Mouse (Mus musculus): ENCODE results near the gene Ryr1. TPM values are rescaled to one million over a fixed set of nuclear protein-coding genes. Genes with fewer than 3 reads are reported as not detected.
"Not testable (repeated sequence)": the region's sequence is repeated elsewhere in the genome, so short reads cannot be mapped to it uniquely, and the experiment has no call there.

The Ryr1 gene
- polyA plus RNA-seq, 1 experiment from 2014 or later, result 5.0 TPM

GRCm38 (mm10) chr7:29076977-29077376 is 48.0 kb downstream of the Ryr1 start:
- no peaks in the 10 kb centered on the region for H3K9me3 ChIP-seq (replicated peaks; ENCODE audit: control insufficient read depth, low read length)
- 78% methylated on average over 9 of the region's 9 CpGs for WGBS
- H3K36me3 ChIP-seq (ENCODE audit: control insufficient read depth, insufficient read depth, low read length), result no peaks in the 10 kb centered on the region; the same call in 1 of the 2 replicates
- DNase-seq (ENCODE audit: low spot score), result no peak
- no peak for ATAC-seq
- H3K9ac ChIP-seq (ENCODE audit: low read length), result no peak overlapping the region
- H3K4me1 ChIP-seq (ENCODE audit: control insufficient read depth, insufficient read depth, low read length), result peaks cover 12% of the 10 kb centered on the region
- no peak overlapping the region for H3K4me3 ChIP-seq (ENCODE audit: low read depth, low read length)
- H3K27ac ChIP-seq (ENCODE audit: low read depth, low read length), result no peak overlapping the region
- no peaks in the 10 kb centered on the region for H3K27me3 ChIP-seq (replicated peaks; ENCODE audit: control insufficient read depth, insufficient read depth, low read length)
- H3K4me2 ChIP-seq (ENCODE audit: low read length), result no peak overlapping the region

GRCm38 (mm10) chr7:29075208-29075607 is 49.8 kb downstream of the Ryr1 start:
- peaks cover 17% of the 10 kb centered on the region for H3K4me1 ChIP-seq (ENCODE audit: control insufficient read depth, insufficient read depth, low read length)
- no peak overlapping the region for H3K9ac ChIP-seq (ENCODE audit: low read length)
- no peaks in the 10 kb centered on the region; the same call in 1 of the 2 replicates for H3K36me3 ChIP-seq (ENCODE audit: control insufficient read depth, insufficient read depth, low read length)
- ATAC-seq, result no peak
- H3K4me3 ChIP-seq (ENCODE audit: low read depth, low read length), result no peak overlapping the region
- no peaks in the 10 kb centered on the region for H3K27me3 ChIP-seq (replicated peaks; ENCODE audit: control insufficient read depth, insufficient read depth, low read length)
- no peak for DNase-seq (ENCODE audit: low spot score)
- WGBS, result 75% methylated on average over 6 of the region's 6 CpGs
- H3K9me3 ChIP-seq (replicated peaks; ENCODE audit: control insufficient read depth, low read length), result no peaks in the 10 kb centered on the region
- no peak overlapping the region for H3K27ac ChIP-seq (ENCODE audit: low read depth, low read length)
- no peak overlapping the region for H3K4me2 ChIP-seq (ENCODE audit: low read length)

- ATAC-seq (no peak), DNase-seq (ENCODE audit: low spot score) (peak; percentile 71)
- Histone ChIP-seq H3K4me2 (ENCODE audit: low read length) (peak overlapping the region; percentile 65), H3K36me3 (ENCODE audit: control insufficient read depth, insufficient read depth, low read length) (no peaks in the 10 kb centered on the region), H3K4me1 (ENCODE audit: control insufficient read depth, insufficient read depth, low read length) (peaks cover 26% of the 10 kb centered on the region), H3K27ac (ENCODE audit: low read depth, low read length) (peak overlapping the region; percentile 93; the same call in 1 of the 2 replicates), H3K9me3 (replicated peaks; ENCODE audit: control insufficient read depth, low read length) (no peaks in the 10 kb centered on the region), H3K4me3 (ENCODE audit: low read depth, low read length) (peak overlapping the region; percentile 45), H3K9ac (ENCODE audit: low read length) (peak overlapping the region; percentile 58; the same call in 1 of the 2 replicates), H3K27me3 (replicated peaks; ENCODE audit: control insufficient read depth, insufficient read depth, low read length) (no peaks in the 10 kb centered on the region)
- 30% methylated on average over 11 of the region's 11 CpGs for WGBS
Measured at GRCm38 (mm10) chr7:29072689-29073088, 52.3 kb downstream of the Ryr1 start.

- Histone ChIP-seq H3K36me3 (ENCODE audit: control insufficient read depth, insufficient read depth, low read length) (no peaks in the 10 kb centered on the region), H3K4me1 (ENCODE audit: control insufficient read depth, insufficient read depth, low read length) (peaks cover 26% of the 10 kb centered on the region), H3K4me3 (ENCODE audit: low read depth, low read length) (peak overlapping the region; percentile 45), H3K27ac (ENCODE audit: low read depth, low read length) (peak overlapping the region; percentile 93), H3K27me3 (replicated peaks; ENCODE audit: control insufficient read depth, insufficient read depth, low read length) (0 out of 2 replicates have a peak, but pooled peaks cover under 1% of the 10 kb centered on the region), H3K4me2 (ENCODE audit: low read length) (peak overlapping the region; percentile 65), H3K9ac (ENCODE audit: low read length) (peak overlapping the region; percentile 58), H3K9me3 (replicated peaks; ENCODE audit: control insufficient read depth, low read length) (no peaks in the 10 kb centered on the region)
- DNase-seq (ENCODE audit: low spot score), result peak; percentile 99
- ATAC-seq, result peak; percentile 91
- under 1% methylated on average over 42 of the region's 42 CpGs for WGBS
Measured at GRCm38 (mm10) chr7:29071169-29071891, 53.6 kb downstream of the Ryr1 start.

GRCm38 (mm10) chr7:29070364-29071168 is 54.4 kb downstream of the Ryr1 start:
- peak; percentile 94 for DNase-seq (ENCODE audit: low spot score)
- Histone ChIP-seq H3K4me3 (ENCODE audit: low read depth, low read length) (no peak overlapping the region), H3K4me1 (ENCODE audit: control insufficient read depth, insufficient read depth, low read length) (peaks cover 26% of the 10 kb centered on the region), H3K27ac (ENCODE audit: low read depth, low read length) (peak overlapping the region; percentile 93), H3K27me3 (replicated peaks; ENCODE audit: control insufficient read depth, insufficient read depth, low read length) (0 out of 2 replicates have a peak, but pooled peaks cover 3% of the 10 kb centered on the region), H3K9me3 (replicated peaks; ENCODE audit: control insufficient read depth, low read length) (no peaks in the 10 kb centered on the region), H3K36me3 (ENCODE audit: control insufficient read depth, insufficient read depth, low read length) (no peaks in the 10 kb centered on the region), H3K9ac (ENCODE audit: low read length) (no peak overlapping the region), H3K4me2 (ENCODE audit: low read length) (peak overlapping the region; percentile 65)
- WGBS, result 13% methylated on average over 12 of the region's 12 CpGs
- ATAC-seq, result peak; percentile 80

- no peak overlapping the region for H3K4me3 ChIP-seq (ENCODE audit: low read depth, low read length)
- H3K4me1 ChIP-seq (ENCODE audit: control insufficient read depth, insufficient read depth, low read length), result peaks cover 21% of the 10 kb centered on the region
- H3K4me2 ChIP-seq (ENCODE audit: low read length), result no peak overlapping the region
- 16% methylated on average over 15 of the region's 15 CpGs for WGBS
- ATAC-seq, result no peak
- no peaks in the 10 kb centered on the region for H3K9me3 ChIP-seq (replicated peaks; ENCODE audit: control insufficient read depth, low read length)
- no peak overlapping the region for H3K27ac ChIP-seq (ENCODE audit: low read depth, low read length)
- no peak for DNase-seq (ENCODE audit: low spot score)
- H3K36me3 ChIP-seq (ENCODE audit: control insufficient read depth, insufficient read depth, low read length), result no peaks in the 10 kb centered on the region
- no peak overlapping the region for H3K9ac ChIP-seq (ENCODE audit: low read length)
- H3K27me3 ChIP-seq (replicated peaks; ENCODE audit: control insufficient read depth, insufficient read depth, low read length), result 0 out of 2 replicates have a peak, but pooled peaks cover 3% of the 10 kb centered on the region
Measured at GRCm38 (mm10) chr7:29067758-29068157, 57.2 kb downstream of the Ryr1 start.

GRCm38 (mm10) chr7:29063476-29063875 is 61.5 kb downstream of the Ryr1 start:
- not testable (repeated sequence) for H3K27ac ChIP-seq (ENCODE audit: low read depth, low read length); H3K9me3 ChIP-seq (replicated peaks; ENCODE audit: control insufficient read depth, low read length); ATAC-seq; H3K9ac ChIP-seq (ENCODE audit: low read length); H3K4me1 ChIP-seq (ENCODE audit: control insufficient read depth, insufficient read depth, low read length); DNase-seq (ENCODE audit: low spot score); H3K27me3 ChIP-seq (replicated peaks; ENCODE audit: control insufficient read depth, insufficient read depth, low read length); H3K4me2 ChIP-seq (ENCODE audit: low read length); H3K36me3 ChIP-seq (ENCODE audit: control insufficient read depth, insufficient read depth, low read length); H3K4me3 ChIP-seq (ENCODE audit: low read depth, low read length)
- WGBS, result 63% methylated on average over 7 of the region's 7 CpGs

GRCm38 (mm10) chr7:29061522-29062037 is 63.4 kb downstream of the Ryr1 start:
- H3K9me3 ChIP-seq (replicated peaks; ENCODE audit: control insufficient read depth, low read length), result no peaks in the 10 kb centered on the region
- no peaks in the 10 kb centered on the region for H3K4me1 ChIP-seq (ENCODE audit: control insufficient read depth, insufficient read depth, low read length)
- no peak overlapping the region for H3K4me3 ChIP-seq (ENCODE audit: low read depth, low read length)
- DNase-seq (ENCODE audit: low spot score), result peak; percentile 58
- H3K9ac ChIP-seq (ENCODE audit: low read length), result no peak overlapping the region
- WGBS, result 6% methylated on average over 19 of the region's 19 CpGs
- peak; percentile 55 for ATAC-seq
- H3K36me3 ChIP-seq (ENCODE audit: control insufficient read depth, insufficient read depth, low read length), result no peaks in the 10 kb centered on the region
- H3K27ac ChIP-seq (ENCODE audit: low read depth, low read length), result no peak overlapping the region
- H3K4me2 ChIP-seq (ENCODE audit: low read length), result 0 out of 2 replicates have a peak overlapping the region, but pooled peaks have one; percentile 3
- H3K27me3 ChIP-seq (replicated peaks; ENCODE audit: control insufficient read depth, insufficient read depth, low read length), result 0 out of 2 replicates have a peak, but pooled peaks cover 3% of the 10 kb centered on the region
